Mouse (Mus musculus) granulocyte monocyte progenitor cell, adult 5-6 weeks (primary cell): Measurements from ENCODE around the gene Gm42791. TPM values are rescaled to one million over a fixed set of nuclear protein-coding genes. Genes with fewer than 3 reads are reported as not detected.
A peak's percentile ranks its signal among the peaks of the same experiment; 100 is the strongest.

Experiments used
- ATAC-seq: replicated peaks from 2 replicates; pipeline ENCODE4 v1.8.0; 2016; ENCODE audit warnings: mild to moderate bottlenecking, moderate TSS enrichment, inconsistent platforms; ENCODE audit not compliant: poor library complexity, severe bottlenecking
- total RNA-seq, 2 experiments: library from RNA; stranded (forward) in 1 of 2; stranded (reverse) in 1 of 2; fragments of 200-712, 200-1000 nt in 1 of 2; fragments of >200 nt in 1 of 2; fragmentation: Nextera tagmentation in 1 of 2; gene quantifications; 2 replicates each; pipeline ENCODE4 v1.2.3; 2014 to 2017

Gm42791 gene
- total RNA-seq, 2 experiments from 2014 or later = 3.8 TPM; not detected in 1

DNA sequence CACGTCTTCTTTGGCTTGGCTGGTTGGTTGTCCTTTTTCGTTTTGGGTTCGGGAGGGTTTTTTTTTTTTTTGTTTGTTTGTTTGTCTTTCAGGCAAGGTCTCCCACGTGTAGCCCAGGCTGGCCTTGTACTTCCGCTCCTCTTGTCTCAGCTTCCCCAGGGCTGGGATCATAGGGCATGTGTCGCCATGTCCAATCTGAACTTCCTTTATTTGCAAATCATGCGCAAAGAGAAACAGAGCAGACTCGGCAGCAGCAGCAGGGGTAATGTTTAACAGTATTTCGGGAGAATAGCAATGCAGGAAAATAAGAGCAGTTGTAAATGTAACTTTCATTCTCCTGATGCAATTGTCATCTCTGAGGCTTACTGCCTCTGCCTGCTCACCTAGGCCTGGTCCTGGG, 38.9 kb downstream of the Gm42791 start:
- peak; percentile 36 for ATAC-seq

GRCm38 (mm10) chr5:148955575-148955974, 39.4 kb downstream of the Gm42791 start:
- ATAC-seq = no peak

DNA sequence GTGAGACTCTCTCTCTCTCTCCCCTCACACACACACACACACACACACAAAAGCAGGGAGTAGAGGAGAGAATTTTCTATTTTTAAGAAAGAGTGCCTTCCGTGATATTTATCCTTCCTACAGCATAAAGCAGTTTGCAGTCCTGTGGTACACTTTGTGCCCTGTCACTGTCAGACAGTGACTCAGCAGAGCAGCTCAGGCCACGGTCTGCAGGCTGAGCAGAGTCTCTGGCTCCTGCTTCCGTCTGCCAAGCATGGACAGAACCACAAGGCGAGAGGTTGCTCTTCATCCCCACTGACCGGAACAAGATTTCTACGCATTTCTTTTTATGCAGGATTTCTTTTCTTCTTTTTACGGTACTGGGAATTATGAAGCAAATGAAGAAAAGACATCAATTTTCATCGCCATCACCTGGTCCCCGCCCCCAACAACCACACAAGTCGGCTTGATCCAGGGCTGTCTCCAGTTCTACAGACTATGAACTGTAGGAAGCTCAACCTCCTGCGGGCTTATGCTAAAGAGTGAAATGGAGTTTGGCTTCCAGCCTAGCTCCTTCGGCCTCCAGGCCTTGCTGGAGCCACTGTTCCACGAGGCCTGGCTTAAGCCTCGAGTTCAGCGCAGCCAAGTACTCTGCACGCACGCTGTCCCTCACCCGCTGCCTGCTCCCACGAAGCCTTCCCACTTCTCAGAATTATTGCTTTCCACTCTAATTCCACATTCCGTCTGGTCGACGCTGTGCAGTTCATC, 40.5 kb downstream of the Gm42791 start:
- peak; percentile 53 for ATAC-seq

DNA sequence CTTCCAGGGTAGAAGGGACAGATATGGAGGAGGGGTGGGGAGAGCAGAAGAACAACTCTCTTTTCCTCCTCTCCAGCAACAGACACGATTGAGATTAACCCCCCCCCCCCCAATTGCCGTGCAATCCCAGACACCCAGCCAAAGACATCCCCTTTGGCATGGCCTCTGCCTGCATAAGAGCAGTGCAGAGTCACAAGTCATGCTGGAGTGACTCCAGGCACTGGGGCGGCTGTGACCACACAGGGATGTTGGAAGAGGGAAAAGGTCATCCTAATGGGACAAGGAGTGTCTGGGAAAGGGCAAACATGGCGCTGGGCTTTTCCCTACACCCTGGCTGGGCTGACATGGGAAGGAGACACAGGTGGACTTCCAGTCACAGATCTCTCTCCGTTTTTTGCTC, 41.8 kb downstream of the Gm42791 start:
- no peak for ATAC-seq

- ATAC-seq = no peak
These were observed 42.5 kb downstream of the Gm42791 start for GRCm38 (mm10) chr5:148952419-148952818.

DNA sequence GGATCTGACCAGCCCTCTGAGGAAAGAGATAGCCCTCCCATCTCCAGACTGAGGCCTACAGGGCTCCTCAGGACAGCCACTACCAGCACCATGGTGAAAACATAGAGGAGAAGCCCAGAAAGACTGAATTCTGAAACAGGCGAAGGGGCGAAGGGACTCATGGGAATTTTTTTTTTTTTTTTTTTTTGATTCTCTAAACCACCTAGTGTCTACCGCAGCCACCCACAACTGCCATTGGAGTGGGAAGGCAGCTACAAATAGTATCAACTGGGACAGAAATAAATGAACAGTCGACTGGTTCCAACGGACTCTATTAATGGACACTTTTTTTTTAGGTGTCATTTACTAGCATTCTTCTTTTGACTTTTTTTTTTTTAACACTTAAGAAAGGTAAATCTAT, 43.6 kb downstream of the Gm42791 start:
- no peak for ATAC-seq

- ATAC-seq = peak; percentile 81
These were observed 44.9 kb downstream of the Gm42791 start for GRCm38 (mm10) chr5:148950064-148950463.

- no peak for ATAC-seq
These were observed 46.4 kb downstream of the Gm42791 start for GRCm38 (mm10) chr5:148948577-148948976.

DNA sequence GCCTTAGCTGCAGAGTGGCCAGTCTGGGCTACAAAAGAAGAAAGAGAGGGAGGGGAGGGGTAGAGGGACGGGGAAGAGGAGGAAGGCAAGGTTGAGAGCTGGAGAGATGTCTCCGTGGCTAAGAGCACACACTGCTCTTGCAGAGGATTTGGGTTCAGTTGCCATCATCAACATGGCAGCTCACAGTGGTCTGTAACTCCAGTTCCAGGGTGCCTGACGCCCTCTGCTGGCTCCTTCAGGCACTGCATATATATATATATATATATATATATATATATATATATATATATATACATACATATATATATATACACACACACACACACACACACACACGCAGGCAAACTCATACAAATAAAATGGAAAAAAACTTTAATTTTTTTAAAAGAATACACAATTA, 47.5 kb downstream of the Gm42791 start:
- ATAC-seq = no peak

- 0 out of 2 replicates have a peak, but pooled peaks have one; percentile 13 for ATAC-seq
These were observed 48.2 kb downstream of the Gm42791 start for GRCm38 (mm10) chr5:148946787-148947186.

- ATAC-seq = no peak
These were observed 49.2 kb downstream of the Gm42791 start for GRCm38 (mm10) chr5:148945735-148946134.

- no peak for ATAC-seq
These were observed 50.9 kb downstream of the Gm42791 start for GRCm38 (mm10) chr5:148944024-148944423.

- ATAC-seq = no peak
These were observed 51.5 kb downstream of the Gm42791 start for GRCm38 (mm10) chr5:148943444-148943843.

DNA sequence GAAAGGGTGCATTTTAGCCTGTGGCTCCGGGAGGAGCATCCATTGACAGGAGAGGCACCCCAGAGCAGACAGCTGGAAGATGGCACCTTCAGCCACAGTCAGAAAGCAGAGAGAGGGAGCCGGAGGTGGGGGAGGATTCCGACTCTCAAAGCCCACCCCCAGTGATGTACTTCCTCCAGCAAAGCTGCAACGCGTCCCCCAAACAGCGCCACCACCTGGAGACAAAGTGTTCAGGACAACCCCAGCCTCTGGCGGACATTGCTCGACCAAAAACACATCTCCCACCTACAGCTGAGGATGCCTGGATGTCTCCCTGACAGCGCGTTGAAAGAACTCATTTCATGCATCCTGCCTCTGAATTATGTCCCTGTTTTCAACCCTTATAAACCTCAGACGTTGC, 52.0 kb downstream of the Gm42791 start:
- no peak for ATAC-seq

DNA sequence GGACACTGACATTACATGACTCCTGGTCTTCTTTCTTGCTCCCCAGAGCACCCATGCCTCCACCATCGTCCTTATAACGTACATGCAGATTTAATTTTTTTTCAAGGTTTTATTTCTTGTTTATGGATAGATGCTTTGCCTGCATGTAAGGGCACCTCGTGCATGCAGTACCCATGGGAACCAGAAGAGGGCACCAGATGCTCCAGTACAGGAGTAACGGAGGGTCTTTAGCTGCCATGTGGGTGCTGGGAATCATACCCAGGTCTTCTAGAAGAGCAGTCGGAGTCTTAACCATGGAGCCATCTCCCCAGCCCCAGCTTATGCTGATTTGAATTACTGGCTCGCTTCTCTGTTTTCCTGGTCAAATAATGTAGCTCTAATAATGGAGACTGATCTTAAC, 52.6 kb downstream of the Gm42791 start:
- no peak for ATAC-seq

DNA sequence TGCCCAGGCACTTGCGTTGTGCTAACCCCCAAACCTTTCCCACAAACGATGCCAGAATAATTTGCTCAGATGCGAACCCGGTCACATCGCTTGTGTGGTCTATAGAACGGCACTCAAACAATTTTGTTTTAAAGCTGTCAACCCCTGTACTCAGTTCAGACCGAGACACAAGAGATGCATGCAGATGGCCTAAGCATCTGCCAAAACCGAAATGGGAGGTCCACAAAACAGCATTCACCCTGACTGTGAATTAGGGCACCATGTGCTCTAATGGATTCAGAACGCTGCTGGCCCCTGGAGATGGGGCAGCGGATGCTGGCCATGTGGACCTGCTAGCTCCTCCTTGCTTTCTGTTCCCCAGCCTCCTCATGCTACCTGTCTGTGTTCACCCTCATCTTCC, 53.1 kb downstream of the Gm42791 start:
- ATAC-seq = no peak

GRCm38 (mm10) chr5:148939948-148940382, 55.0 kb downstream of the Gm42791 start:
- no peak for ATAC-seq

- ATAC-seq = no peak
These were observed 58.4 kb downstream of the Gm42791 start for GRCm38 (mm10) chr5:148936516-148936951.

GRCm38 (mm10) chr5:148935871-148936270, 59.1 kb downstream of the Gm42791 start:
- ATAC-seq = no peak

GRCm38 (mm10) chr5:148935071-148935821, 59.7 kb downstream of the Gm42791 start:
- ATAC-seq = no peak; the same call in 1 of the 2 replicates

- no peak for ATAC-seq
These were observed 60.5 kb downstream of the Gm42791 start for GRCm38 (mm10) chr5:148934457-148934856.

DNA sequence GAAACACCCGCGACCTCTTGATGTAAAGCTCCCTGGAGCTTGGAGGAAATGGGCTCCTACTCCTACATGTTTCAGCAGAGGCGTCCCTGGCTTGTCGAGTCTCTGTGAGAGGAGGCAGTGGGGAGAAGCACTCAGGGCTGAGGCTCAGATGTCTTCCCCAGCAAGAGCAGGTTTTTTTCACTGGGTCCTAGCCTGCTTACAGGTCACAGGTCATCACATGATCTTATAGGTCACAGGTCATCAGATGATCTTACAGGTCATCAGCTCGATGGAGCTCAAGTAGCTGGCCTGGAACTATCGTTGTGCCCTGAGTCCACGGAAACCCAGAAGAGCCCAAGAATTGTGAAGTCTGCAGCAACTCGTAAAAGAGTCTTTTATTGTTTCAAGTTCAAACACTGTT, 61.2 kb downstream of the Gm42791 start:
- no peak for ATAC-seq
